Mouse (Mus musculus) urinary bladder, postnatal 14 days (tissue): Measurements from ENCODE around the gene Gnb2.

Experiments used
- DNase-seq: peaks from one replicate; pipeline ENCODE4 v3.0.0; 2021; ENCODE audit warnings: low spot score

Gene Gnb2

DNA sequence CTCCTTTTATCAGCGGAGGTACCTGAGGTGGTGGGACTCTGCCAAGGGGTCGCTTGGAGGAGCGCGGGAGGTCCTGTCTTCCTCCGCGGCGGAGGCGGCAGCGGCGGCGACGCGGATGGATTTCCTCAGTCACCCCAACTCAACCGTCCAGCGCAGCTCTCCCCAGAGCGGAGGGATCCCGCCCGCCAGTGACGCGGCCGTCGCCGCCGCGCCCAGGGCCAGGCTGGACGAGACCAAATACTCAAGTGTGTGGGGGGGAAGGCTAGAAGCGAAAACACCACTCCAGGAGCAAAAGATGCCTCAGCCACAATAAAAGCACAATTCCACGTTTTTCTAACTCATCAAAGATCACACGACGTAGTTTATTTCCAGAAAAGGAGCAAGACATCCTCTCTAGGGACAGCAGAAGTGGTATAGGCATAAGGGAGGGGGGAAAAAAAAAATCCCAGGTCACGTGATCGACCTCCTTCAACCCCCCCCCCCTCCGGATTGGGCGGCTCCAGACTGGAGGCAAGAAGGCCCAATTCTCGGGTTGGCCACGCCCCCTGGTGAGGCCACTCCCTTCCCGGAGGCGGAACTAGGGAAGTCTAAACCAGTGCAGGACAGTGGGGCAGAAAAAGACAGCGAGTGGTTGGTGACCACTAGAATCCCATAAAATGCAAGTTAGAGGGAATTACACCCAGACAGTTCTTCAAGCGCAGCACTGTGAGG is at the start of gene Gnb2, which contains the start of gene Epo:
Gene Gnb2 (minus strand): TSS at position 394 of the 711 bp plus-strand sequence.
Gene Epo (minus strand): TSS at position 126 of the 711 bp plus-strand sequence.
- DNase-seq, result peak; percentile 99

GRCm38 (mm10) chr5:137582702-137583101 is 49.4 kb upstream of the Gnb2 start:
- no peak for DNase-seq

GRCm38 (mm10) chr5:137580246-137580645 is 46.9 kb upstream of the Gnb2 start:
- DNase-seq, result no peak

- peak; percentile 43 for DNase-seq
These were observed 41.2 kb upstream of the Gnb2 start for GRCm38 (mm10) chr5:137574470-137574901.

GRCm38 (mm10) chr5:137570691-137571586 is 37.6 kb upstream of the Gnb2 start:
- no peak for DNase-seq

DNA sequence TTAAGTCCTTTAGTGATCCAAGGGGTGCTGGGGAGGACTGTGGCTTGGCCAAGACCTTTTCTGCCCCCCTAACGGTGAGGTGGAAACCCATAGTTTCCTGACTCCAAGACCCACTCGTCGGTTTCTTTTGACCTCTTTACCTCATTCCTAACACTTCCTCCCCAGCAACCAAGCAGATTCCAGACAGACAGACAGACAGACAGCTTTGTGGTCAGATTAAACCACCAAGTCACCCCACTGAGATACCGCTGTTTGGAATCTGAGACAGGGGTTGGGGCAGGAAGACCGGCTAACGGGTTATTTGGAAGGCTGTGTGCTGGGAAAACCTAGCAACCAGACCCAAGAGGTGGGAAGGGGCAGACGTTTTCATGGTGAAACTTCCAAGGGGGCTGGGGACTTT is 36.9 kb upstream of the Gnb2 start:
- no peak for DNase-seq

- peak; percentile 61 for DNase-seq
These were observed 36.4 kb upstream of the Gnb2 start, which contains the start of gene Tfr2 for GRCm38 (mm10) chr5:137569665-137570064. TSS of gene Tfr2 (plus strand) at chr5:137569840.

DNA sequence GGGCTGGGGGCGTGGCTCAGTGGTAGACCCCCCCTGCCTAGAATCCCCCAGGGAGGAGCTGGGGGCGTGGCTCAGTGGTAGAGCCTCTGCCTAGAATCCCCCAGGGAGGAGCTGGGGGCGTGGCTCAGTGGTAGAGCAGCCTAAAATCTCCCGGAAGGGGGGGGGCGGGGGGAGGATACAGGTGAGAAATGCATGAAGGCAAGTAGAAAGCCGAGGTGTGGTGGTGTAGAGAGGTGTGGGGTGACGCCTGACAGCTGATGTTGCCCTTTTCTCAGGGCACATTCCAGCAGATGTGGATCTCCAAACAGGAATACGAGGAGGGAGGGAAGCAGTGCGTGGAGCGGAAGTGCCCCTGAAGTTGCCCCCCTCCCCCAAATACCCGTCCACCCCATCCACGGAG is 35.7 kb upstream of the Gnb2 start:
- DNase-seq, result no peak

GRCm38 (mm10) chr5:137568223-137568798 is 35.0 kb upstream of the Gnb2 start:
- DNase-seq, result no peak

DNA sequence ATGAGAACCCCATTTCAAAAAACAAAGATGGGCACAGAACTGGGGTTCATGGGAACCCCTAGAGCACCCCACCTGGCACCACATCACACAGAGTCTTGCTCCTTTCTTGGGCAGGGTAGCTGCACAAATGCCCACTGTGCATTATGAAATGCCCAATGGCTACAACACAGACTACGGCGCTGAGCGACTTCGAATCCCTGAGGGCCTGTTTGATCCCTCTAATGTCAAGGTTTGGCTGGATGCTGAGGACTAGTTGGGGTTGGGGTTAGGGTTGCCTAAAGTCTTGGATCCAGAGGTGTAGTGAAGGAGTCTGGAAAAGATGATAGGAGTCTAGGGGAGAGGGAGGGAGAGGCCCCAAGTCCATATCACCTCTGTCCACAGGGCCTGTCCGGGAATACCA is 33.1 kb upstream of the Gnb2 start:
- no peak for DNase-seq

GRCm38 (mm10) chr5:137565744-137566143 is 32.4 kb upstream of the Gnb2 start:
- DNase-seq, result no peak

DNA sequence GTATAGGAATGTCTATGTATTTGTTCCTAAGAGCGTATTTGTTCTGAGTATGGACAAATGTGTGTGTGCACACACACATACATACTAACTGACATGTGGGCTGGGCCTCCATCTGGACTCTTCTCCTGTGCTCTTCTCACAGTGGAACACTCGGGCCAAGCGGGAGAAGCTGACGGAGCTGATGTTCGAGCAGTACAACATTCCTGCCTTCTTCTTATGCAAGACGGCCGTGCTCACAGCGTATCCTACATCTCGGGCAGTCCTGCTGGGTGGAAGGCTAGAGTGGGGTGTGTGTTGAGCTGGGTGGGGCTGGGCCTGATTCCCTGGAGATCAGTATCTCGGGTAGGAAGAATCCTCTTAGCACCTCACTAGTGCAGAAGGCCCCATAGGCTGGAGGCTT is 29.7 kb upstream of the Gnb2 start:
- DNase-seq, result no peak

DNA sequence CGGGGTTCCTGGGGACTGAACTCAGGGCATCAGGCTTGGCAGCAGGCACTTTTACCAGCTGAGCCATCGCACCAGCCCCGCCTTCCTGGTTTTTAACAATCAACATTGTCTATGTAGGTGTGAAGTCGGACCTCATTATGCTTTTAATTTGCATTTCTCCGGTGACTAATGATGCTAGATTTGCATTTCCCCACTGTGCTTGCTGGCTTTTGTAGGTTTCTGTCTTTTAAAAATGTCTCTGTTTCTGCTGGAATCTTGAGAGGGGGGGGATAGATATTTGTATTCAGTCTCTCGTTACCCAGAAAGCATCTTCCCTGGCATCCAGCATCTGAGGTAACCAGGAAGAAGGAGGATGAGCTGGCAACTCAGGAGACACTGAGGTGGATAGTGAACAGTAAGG is 28.2 kb upstream of the Gnb2 start:
- no peak for DNase-seq

DNA sequence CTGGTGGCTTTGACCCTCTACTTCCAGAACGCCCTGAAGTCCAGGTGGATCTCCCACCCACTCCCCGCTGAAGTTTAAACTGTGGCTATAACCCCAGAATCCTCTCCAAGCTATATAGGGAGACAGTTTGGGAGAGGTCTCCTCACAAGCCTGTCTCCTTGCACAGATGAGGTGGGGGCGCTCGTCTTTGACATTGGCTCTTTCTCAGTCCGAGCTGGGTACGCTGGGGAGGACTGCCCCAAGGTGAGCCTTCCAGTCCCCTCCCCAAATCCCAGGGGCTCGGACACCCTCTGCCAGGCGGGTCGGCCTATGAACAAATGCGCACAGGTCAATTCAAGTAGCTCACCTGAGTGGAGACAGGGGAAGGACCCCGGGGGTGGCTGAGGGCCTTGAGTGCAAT is 20.6 kb upstream of the Gnb2 start:
- DNase-seq, result no peak

GRCm38 (mm10) chr5:137553411-137553837 is 20.1 kb upstream of the Gnb2 start, which contains the start of gene Actl6b:
TSS of gene Actl6b (plus strand) at chr5:137553517.
- DNase-seq, result peak; percentile 67

- DNase-seq, result no peak
These were observed 19.7 kb upstream of the Gnb2 start for GRCm38 (mm10) chr5:137553000-137553399.

DNA sequence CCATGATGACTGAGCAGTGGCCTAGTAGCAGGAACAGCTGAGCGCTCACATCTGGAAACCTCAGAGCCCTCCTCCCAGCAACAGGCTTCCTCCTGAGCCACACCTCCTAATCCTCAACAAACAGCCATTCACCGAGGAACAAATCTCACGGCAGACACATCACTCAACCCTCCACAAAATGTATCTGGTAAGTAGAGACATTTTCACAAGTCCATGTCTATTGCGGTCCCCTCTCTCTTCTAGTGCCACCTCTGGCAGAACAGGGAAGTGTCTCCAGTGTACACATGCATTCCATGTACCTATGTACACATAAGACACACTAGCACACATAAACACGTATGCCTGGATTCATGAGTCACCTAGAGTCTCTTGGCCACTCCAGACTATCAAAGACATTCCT is 17.8 kb upstream of the Gnb2 start:
- DNase-seq, result no peak

- no peak for DNase-seq
These were observed 16.5 kb upstream of the Gnb2 start for GRCm38 (mm10) chr5:137549840-137550239.

DNA sequence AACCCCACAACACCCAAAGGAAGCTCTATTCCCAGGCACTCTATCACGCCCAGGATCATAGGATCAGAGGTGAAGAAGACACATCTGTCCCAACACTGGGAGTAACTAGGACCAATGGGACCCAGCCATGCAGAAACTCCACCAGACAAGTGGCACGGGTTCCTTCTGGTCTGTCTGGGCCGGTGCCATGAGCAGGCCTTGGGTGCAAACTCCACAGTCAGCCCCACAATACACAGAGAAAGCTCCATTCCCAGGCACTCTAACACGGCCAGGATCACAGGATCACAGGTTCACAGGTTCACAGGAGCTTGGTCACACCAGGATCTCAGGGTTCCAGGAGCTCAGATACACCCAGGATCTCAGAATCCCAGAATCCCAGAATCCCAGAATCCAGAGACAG is 12.3 kb upstream of the Gnb2 start:
- DNase-seq, result no peak

- DNase-seq, result no peak
These were observed 11.6 kb upstream of the Gnb2 start for GRCm38 (mm10) chr5:137544926-137545325.

DNA sequence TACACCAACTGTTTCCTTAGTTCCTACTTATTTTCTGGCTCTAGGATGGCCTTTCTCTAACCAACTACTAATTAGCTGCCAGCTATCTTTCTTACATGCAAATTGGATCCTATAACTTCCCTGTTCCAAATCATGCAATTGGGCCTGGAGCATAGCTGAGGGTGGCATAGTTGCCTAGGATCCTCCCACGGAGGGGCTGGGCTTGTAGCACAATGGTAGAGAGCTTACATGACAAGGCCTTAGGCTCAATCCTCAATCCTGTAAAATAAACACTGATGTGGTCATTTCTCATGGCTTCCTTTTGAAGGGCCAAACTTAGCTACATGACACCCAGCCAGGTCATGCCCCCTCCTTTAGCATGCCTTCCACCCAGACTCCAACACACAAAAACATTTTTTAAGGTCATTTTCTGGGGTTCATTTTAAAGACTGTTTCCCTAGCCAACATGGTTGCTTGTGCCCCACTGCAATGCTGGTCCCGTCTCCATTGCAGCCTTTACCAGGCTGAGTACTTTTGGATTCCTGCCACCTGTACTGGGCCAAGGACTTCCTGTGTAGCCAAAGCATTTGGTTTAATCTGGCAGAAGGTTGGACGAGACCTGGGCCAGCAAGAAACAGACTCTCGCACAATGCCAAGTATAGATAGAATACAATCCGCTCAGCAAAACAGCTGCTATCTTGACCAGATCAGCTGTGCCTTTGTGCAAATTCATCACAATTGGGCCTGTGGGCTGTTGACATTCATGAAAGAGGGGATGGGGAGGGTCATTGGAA is 8.6 kb upstream of the Gnb2 start:
- no peak for DNase-seq

DNA sequence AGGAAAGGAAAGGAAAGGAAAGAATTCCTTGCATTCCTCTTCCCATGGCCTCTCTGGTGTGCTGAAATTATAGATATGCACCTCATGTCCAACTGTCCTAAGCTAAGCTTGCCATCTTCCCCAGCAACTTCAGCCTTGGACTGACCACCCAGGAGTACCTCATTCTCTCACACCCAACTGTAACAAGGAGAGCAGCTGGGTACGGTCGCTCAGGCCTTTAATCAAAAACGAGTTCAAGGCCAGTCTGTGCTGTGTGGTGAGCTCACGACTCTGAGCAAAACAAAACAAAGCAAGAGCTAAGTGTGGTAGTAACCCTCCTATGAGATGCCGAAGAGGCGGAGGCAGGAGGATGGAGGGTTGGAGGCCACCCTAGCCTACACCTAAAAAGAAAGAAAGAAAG is 7.7 kb upstream of the Gnb2 start:
- no peak for DNase-seq
